Mouse (Mus musculus) cerebellum, adult 2 months (tissue): ENCODE data around the gene Cops4. TPM values are rescaled to one million over a fixed set of nuclear protein-coding genes. Genes with fewer than 3 reads are reported as not detected.
A peak's percentile ranks its signal among the peaks of the same experiment; 100 is the strongest.

Experiments
- DNase-seq, 2 experiments: peaks; one replicate each; pipeline ENCODE4 v3.0.0; 2021
- H3K27ac ChIP-seq: fragments of 200-500 bp; 2 replicates; pipeline ENCODE4 v1.5.1; 2012; ENCODE audit warnings: low read length, control low read depth, inconsistent platforms; ENCODE audit not compliant: insufficient read depth
- H3K27me3 ChIP-seq: fragments of 200-500 bp; 2 replicates; pipeline ENCODE4 v1.6.1; 2012; ENCODE audit warnings: inconsistent platforms, mild to moderate bottlenecking, low read length, moderate library complexity; ENCODE audit not compliant: control insufficient read depth, insufficient read depth
- H3K4me1 ChIP-seq: fragments of 200-500 bp; 2 replicates; pipeline ENCODE4 v1.6.1; 2011; ENCODE audit warnings: low read length; ENCODE audit not compliant: control insufficient read depth, insufficient read depth
- H3K4me3 ChIP-seq: fragments of 200-500 bp; replicated peaks from 2 replicates; pipeline ENCODE3; 2011; ENCODE audit warnings: mild to moderate bottlenecking, low read depth, low read length, control low read depth; ENCODE audit not compliant: insufficient read depth
- CTCF ChIP-seq: fragments of 200-500 bp; IDR thresholded peaks from 2 replicates; pipeline ENCODE4 v1.5.1; 2011; ENCODE audit warnings: low read depth, mild to moderate bottlenecking, control low read depth, low read length, moderate library complexity, borderline replicate concordance; ENCODE audit not compliant: insufficient read depth
- POLR2A ChIP-seq: fragments of 200-500 bp; IDR thresholded peaks from 2 replicates; pipeline ENCODE4 v1.6.1; 2011; ENCODE audit warnings: low read length, control low read depth, borderline replicate concordance; ENCODE audit not compliant: insufficient read depth
- WGBS: fragments of 180-500 bp; shearing (Covaris S2); methylation state at CpG from one replicate; pipeline ENCODE4 v1.1.7; 2018; 5-methylcytosine and 5-hydroxymethylcytosine counted together
- polyA plus RNA-seq: library from polyadenylated mRNA; depleted of rRNA; stranded (reverse); fragments of >200 nt; gene quantifications from 2 replicates; pipeline ENCODE4 v1.2.3, GENCODE M21; 2012

Cops4 gene
- polyA plus RNA-seq, 1 experiment = 87.4 TPM

DNA sequence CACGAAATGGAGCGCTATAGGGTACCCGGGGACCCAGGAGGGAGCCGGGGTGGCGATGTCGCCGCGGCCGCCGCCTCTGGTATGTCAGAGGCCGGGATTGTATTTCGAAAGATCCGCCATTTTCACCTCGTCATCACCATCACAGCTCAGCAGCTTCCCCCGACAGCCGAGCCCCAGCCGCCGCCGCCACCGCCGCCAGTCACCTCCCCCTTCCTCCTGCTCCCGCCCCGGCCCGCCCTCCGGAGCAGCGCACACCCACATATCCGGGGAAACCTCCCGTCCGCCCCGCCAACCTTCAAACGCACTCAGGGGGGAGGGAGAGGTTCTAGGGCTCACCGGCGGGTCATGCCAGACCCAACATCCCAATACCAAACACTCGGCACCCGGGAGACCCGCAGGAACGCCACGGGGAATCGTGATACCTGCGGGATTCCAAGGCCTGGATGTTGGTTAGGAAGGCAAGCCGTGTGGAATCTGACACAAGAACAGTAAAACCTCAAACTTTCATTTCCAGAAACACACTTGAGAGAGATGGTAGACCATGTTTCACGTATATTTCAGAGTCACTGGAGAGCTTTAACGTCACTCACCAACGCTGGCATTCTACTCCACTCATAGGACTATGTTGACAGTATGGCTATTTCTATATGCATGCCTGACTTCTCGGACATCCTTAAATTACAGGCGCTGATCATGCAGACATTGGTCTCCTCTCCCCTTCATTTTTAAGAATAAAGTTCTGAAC is 19.5 kb upstream of the Cops4 start:
- no peak for TF ChIP-seq POLR2A
- no peak for TF ChIP-seq CTCF
- H3K4me3 ChIP-seq = peak overlapping the region; percentile 92
- H3K27ac ChIP-seq = no peak overlapping the region
- WGBS = under 1% methylated on average over 46 of the region's 46 CpGs
- DNase-seq = peak; percentile 70 to 74
- H3K27me3 ChIP-seq = no peaks in the 10 kb centered on the region
- H3K4me1 ChIP-seq = no peaks in the 10 kb centered on the region

DNA sequence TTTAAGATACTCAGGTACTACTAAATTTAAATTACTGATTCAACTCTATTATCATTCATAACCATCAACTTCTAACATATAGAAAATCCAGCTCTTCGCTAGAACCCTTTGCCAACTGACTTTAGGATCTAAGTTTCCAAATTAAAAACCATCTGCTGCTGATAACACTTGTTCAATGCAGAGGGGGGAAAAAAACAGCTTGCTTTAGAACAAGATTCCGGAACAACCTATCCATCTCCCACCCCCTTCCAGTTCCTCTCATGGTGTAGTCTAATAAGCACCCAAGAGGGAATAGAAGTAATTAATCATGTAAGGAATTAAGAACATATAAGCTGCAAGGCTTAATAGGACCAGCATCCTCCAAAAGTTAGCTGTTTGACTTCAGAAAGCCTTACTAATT is 18.9 kb upstream of the Cops4 start:
- no peak for DNase-seq
- H3K27ac ChIP-seq = no peak overlapping the region
- H3K27me3 ChIP-seq = no peaks in the 10 kb centered on the region
- H3K4me3 ChIP-seq = peak overlapping the region; percentile 77
- 13% methylated on average over 2 of the region's 2 CpGs for WGBS
- TF ChIP-seq CTCF (no peak), POLR2A (no peak)
- no peaks in the 10 kb centered on the region for H3K4me1 ChIP-seq

DNA sequence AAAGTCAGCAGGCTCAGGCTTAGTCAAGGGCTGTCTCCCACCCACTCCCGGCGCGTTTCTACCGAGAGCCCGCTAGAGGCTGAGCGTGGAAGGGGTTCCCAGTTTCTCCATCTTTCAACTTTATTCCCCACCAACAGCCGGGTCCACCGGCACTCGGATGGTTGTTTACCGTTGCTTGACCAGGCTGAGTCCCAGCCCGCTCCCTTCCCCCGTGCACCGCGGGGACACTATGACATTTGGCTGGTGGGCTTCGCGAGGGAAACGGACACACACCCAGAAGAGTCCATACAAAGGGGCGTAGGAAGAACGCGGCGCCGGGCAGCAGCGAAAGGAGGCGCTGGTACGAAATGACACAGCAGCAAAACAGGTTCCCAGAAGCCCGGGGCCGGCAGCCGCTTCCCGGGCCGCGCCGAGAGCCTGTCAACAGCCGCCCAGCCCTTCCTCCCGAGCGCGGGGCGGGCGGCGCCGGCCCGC is 18.2 kb upstream of the Cops4 start:
- peak overlapping the region; percentile 77 for H3K4me3 ChIP-seq
- TF ChIP-seq POLR2A = no peak
- TF ChIP-seq CTCF = no peak
- no peaks in the 10 kb centered on the region for H3K27me3 ChIP-seq
- no peak overlapping the region for H3K27ac ChIP-seq
- DNase-seq = peak; percentile 23 to 37
- H3K4me1 ChIP-seq = no peaks in the 10 kb centered on the region
- 2% methylated on average over 40 of the region's 41 CpGs for WGBS

DNA sequence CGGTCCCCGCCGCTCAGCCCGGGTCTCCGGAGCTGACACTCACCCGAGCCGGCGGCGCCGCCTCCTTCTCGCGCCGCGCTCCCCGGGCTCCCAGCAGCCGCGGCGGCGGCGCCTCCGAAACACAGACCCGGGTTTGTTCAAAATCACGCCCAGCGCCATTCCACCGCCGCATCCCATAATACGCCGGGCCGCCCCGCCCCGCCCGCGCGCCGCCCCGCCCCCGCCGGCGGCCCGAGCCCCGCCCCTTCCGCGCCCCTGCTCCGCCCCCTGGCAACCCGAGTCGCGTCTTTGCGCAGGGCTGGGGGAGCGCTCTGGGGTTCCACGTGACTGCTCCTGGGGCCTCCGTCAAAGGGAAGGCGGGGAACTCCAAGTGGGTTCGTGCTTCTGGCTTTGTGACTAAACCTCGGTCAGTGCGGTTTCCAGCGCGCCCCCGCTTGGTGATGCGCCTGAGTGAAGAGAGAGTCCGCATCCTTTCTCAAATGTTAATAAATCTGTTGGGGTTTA is 17.6 kb upstream of the Cops4 start, which contains the start of gene Lin54:
Gene Lin54, minus strand, starts transcription at position 182 of the 504 bp plus-strand sequence.
- 0 out of 2 replicates have a peak, but pooled peaks have one; percentile 32 for TF ChIP-seq POLR2A
- TF ChIP-seq CTCF = no peak
- Histone ChIP-seq H3K4me3 (peak within 1 kb of the TSS; percentile 77), H3K4me1 (no peaks in the 10 kb centered on the region), H3K27me3 (no peaks in the 10 kb centered on the region), H3K27ac (no peak within 1 kb of the TSS)
- peak; percentile 90 to 92 for DNase-seq
- 1% methylated on average over 44 of the region's 60 CpGs for WGBS

DNA sequence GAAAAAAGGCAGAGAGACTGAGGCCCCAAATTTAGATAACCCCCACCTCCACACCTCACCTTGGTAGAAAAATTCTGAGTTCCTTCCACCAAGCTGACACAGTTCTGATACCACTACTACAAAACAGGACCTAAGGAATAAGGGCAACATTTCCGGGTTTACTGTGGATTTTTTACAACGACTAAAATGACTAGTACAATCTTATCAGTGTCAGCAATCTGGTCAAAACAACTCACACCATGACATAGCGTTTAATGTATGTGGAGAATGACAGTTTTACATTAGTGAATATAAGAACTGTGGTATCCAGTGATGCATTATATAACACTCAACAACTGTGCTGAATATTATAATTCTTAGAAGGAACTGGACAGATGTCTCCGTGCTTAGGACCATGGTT is 16.8 kb upstream of the Cops4 start:
- no peaks in the 10 kb centered on the region for H3K4me1 ChIP-seq
- TF ChIP-seq CTCF (no peak), POLR2A (no peak)
- 83% methylated on average over 4 of the region's 4 CpGs for WGBS
- no peaks in the 10 kb centered on the region for H3K27me3 ChIP-seq
- H3K4me3 ChIP-seq = no peak overlapping the region
- no peak for DNase-seq
- H3K27ac ChIP-seq = no peak overlapping the region

DNA sequence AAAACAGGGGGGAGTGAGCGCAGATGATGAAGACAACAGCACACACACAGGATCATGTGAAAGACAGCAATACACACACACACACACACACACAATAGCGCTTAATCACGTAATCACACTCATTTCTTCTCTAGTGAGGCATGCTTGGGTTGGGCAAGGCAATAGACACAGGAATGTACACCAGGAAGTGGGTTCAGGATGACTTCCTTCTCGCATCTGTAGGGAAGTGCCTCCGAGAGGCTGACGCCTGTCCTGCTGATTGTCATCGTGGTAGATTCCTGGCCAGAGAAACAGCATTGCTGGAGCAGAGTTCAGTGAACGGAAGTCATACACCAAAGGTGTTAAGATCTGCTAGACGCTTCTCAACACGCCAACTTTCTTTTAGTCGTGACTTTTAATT is 8.9 kb upstream of the Cops4 start:
- 72% methylated on average over 11 of the region's 11 CpGs for WGBS
- no peak for DNase-seq
- Histone ChIP-seq H3K27ac (no peak overlapping the region), H3K4me1 (no peaks in the 10 kb centered on the region), H3K27me3 (no peaks in the 10 kb centered on the region; the same call in 1 of the 2 replicates), H3K4me3 (no peak overlapping the region)
- TF ChIP-seq CTCF (no peak), POLR2A (no peak)

DNA sequence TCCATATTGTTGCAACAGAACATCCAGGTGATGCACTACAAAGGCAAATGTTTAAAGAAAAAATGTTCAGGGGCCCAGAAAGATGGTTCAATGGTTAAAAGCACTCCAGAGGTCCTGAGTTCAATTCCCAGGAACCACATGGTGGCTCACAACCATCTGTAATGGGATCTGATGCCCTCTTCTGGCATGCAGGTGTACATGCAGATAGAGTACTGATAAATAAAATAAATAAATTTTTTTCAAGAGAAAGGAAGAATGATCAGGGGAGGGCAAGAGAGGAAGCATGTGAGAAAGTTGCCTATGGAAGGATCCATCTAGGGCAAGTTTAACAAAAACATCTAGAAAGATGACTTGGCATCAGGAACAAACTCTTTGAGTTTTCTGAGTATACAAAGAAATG is 5.5 kb upstream of the Cops4 start:
- no peak for TF ChIP-seq CTCF
- no peak for TF ChIP-seq POLR2A
- Histone ChIP-seq H3K27ac (no peak overlapping the region), H3K27me3 (no peaks in the 10 kb centered on the region; the same call in 1 of the 2 replicates), H3K4me1 (no peaks in the 10 kb centered on the region), H3K4me3 (no peak overlapping the region)
- DNase-seq = no peak

DNA sequence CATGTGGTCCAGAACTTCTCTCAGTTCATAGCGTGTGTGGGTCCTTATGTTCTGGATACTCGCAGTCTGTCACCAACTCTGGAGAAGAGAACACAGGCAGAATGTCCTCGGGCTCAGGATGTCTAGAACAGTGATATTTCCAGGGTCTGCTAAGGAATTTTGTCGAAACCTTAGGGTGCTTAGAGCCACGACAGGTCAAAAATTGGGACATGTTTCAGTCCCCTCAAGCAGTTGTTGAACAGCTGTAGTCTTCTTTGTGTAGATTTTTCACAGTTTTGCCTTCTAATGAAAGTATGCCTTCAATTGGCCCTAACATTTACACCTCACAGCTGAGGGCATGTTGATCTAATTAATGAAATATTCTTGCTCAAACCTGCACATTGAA is 910 bp downstream of the Cops4 start:
- Histone ChIP-seq H3K4me1 (peaks cover 3% of the 10 kb centered on the region; the same call in 1 of the 2 replicates), H3K27ac (0 out of 2 replicates have a peak overlapping the region, but pooled peaks have one; percentile 53), H3K27me3 (no peaks in the 10 kb centered on the region), H3K4me3 (peak overlapping the region; percentile 81)
- DNase-seq = no peak
- WGBS = 5% methylated on average over 5 of the region's 5 CpGs
- TF ChIP-seq POLR2A (no peak), CTCF (no peak)
